9 mouse cellular contexts compared by ENCODE assay signal in genomic region chr17:56611861-56612564, GRCm38 (mm10). TPM values are rescaled to one million over a fixed set of nuclear protein-coding genes. Genes with fewer than 3 reads are reported as not detected.
DNase-seq lines count a peak whose midpoint lies in the region; ATAC-seq lines count a peak whose summit lies in the region.
"Had no signal": no experiment of that assay in that cellular context is flagged by ENCODE, and none has a peak within 500 bp of the region (broad histone marks: within the 10 kb centered on the region; RNA-seq: fewer than 3 reads in every experiment).

No protein-coding gene starts in this region.

- DNase-seq in cerebellum, postnatal 10 days = peak; percentile 62
- DNase-seq in cerebellum, postnatal 4 days (ENCODE audit: low spot score in 2 of 2) = no peak
- DNase-seq in urinary bladder, postnatal 14 days (ENCODE audit: low spot score) = peak; percentile 55
- DNase-seq in urinary bladder, postnatal 10 days (ENCODE audit: low spot score) = no peak
- peak; percentile 55 for DNase-seq in lung, postnatal 14 days
- no peak for DNase-seq in frontal cortex, postnatal 10 days (ENCODE audit: low spot score in 2 of 2)
- no peak for DNase-seq in layer of hippocampus, adult 8-10 months (ENCODE audit: low spot score in 2 of 2)

- no peaks in the 10 kb centered on the region for H3K9me3 ChIP-seq in kidney, embryonic 15.5 days (replicated peaks)

- ATAC-seq in kidney, embryonic 15.5 days (replicated peaks; ENCODE audit: low FRiP score) = peak; percentile 19

- H3K27ac ChIP-seq in kidney, embryonic 15.5 days = peak overlapping the region; percentile 30; the same call in 1 of the 2 replicates

- H3K27me3 ChIP-seq in kidney, embryonic 15.5 days = no peaks in the 10 kb centered on the region

- peak overlapping the region; percentile 23; the same call in 1 of the 2 replicates for H3K4me3 ChIP-seq in kidney, embryonic 15.5 days (replicated peaks)

- peaks cover 43% of the 10 kb centered on the region for H3K36me3 ChIP-seq in kidney, embryonic 15.5 days

- peak overlapping the region; percentile 38 for H3K4me2 ChIP-seq in kidney, embryonic 15.5 days

- H3K4me1 ChIP-seq in kidney, embryonic 15.5 days = peaks cover 64% of the 10 kb centered on the region

- WGBS in kidney, embryonic 15.5 days = 18% methylated on average over 14 of the region's 14 CpGs

- peak overlapping the region; percentile 26; the same call in 1 of the 2 replicates for H3K9ac ChIP-seq in kidney, embryonic 15.5 days

RNA-seq across cellular contexts. Expression of gene Rpl36, which starts 1.2 kb away (rescaled TPM):
- 1,888 and 2,013 TPM in 2 replicates for polyA plus RNA-seq in kidney, embryonic 15.5 days (2015; fragmentation: Nextera tagmentation; extraction: Ambion mirVana)
- 100 to 1,000 TPM; 286 to 457 (median 374) TPM for total RNA-seq in layer of hippocampus, adult 8-10 months (2022)

RNA-seq across cellular contexts. Expression of gene 2410015M20Rik, which starts 2.4 kb away (rescaled TPM):
- polyA plus RNA-seq in kidney, embryonic 15.5 days (2015; fragmentation: Nextera tagmentation; extraction: Ambion mirVana) = 239 and 249 TPM in 2 replicates
- total RNA-seq in layer of hippocampus, adult 8-10 months (2022) = 100 to 1,000 TPM; 138 to 161 (median 146) TPM

RNA-seq across cellular contexts. Expression of gene Lonp1, which starts 14.7 kb away (rescaled TPM):
- 59.7 and 63.8 TPM in 2 replicates for polyA plus RNA-seq in kidney, embryonic 15.5 days (2015; fragmentation: Nextera tagmentation; extraction: Ambion mirVana)
- total RNA-seq in layer of hippocampus, adult 8-10 months (2022) = 10 to 100 TPM; 56.0 to 64.2 (median 59.3) TPM

RNA-seq across cellular contexts. Expression of gene Catsperd, which starts 15.9 kb away (rescaled TPM):
- 0.59 and 0.93 TPM in 2 replicates for polyA plus RNA-seq in kidney, embryonic 15.5 days (2015; fragmentation: Nextera tagmentation; extraction: Ambion mirVana)
- total RNA-seq in layer of hippocampus, adult 8-10 months (2022) = 1 to 10 TPM in 2 of 4 experiments, under 1 TPM in 2; 0.48 to 1.8 (median 1.2) TPM
- total RNA-seq: neutrophil, adult 5-6 weeks had no signal

RNA-seq across cellular contexts. Expression of gene Safb, which starts 27.4 kb away (rescaled TPM):
- polyA plus RNA-seq in kidney, embryonic 15.5 days (2015; fragmentation: Nextera tagmentation; extraction: Ambion mirVana) = 109 and 125 TPM in 2 replicates
- 100 to 1,000 TPM; 149 to 168 (median 159) TPM for total RNA-seq in layer of hippocampus, adult 8-10 months (2022)

Comparison
In these comparisons a context has a peak if more than half of its experiments do, and no peak if none do; other contexts are left out.
1. DNase-seq: peak in cerebellum, postnatal 10 days (2 of 2), urinary bladder, postnatal 14 days (single experiment) and lung, postnatal 14 days (single experiment); none in cerebellum, postnatal 4 days (0 of 2), urinary bladder, postnatal 10 days (single experiment), frontal cortex, postnatal 10 days (0 of 2) and layer of hippocampus, adult 8-10 months (0 of 2).